Mouse (Mus musculus) heart, adult 2 months (tissue): ENCODE measurements around the gene Tmem63b.
"Not testable (repeated sequence)": the region's sequence is repeated elsewhere in the genome, so short reads cannot be mapped to it uniquely, and the experiment has no call there.

ENCODE experiments used
- CTCF ChIP-seq: fragments of 200-600 bp; IDR thresholded peaks from 2 replicates; pipeline ENCODE4 v1.8.1; 2022; ENCODE audit warnings: antibody characterized with exemption, mild to moderate bottlenecking, moderate library complexity
- POLR2A ChIP-seq: fragments of 200-500 bp; IDR thresholded peaks from 2 replicates; pipeline ENCODE4 v1.6.1; 2011; ENCODE audit warnings: mild to moderate bottlenecking, low read depth, low read length, control low read depth; ENCODE audit not compliant: insufficient read depth

- not testable (repeated sequence) for TF ChIP-seq CTCF, POLR2A
These were observed 63.3 kb downstream of the Tmem63b start for GRCm38 (mm10) chr17:45623425-45623824.
